Mouse (Mus musculus) adrenal gland, postnatal 10 days (tissue): Measurements from ENCODE around the gene Prelid1. TPM values are rescaled to one million over a fixed set of nuclear protein-coding genes. Genes with fewer than 3 reads are reported as not detected.

Experiments
- DNase-seq: peaks from one replicate; pipeline ENCODE4 v3.0.0; 2021; ENCODE audit warnings: mixed read lengths
- long read RNA-seq, 2 experiments: library from polyadenylated mRNA; stranded (forward); transcript quantifications; one replicate each; pipeline ENCODE4 v2.0.0; 2021
- total RNA-seq, 2 experiments: library from RNA; stranded (reverse); gene quantifications; 2 replicates each; pipeline ENCODE4 v1.2.3; 2021

The Prelid1 gene
- total RNA-seq: 100 to 1,000 TPM; 168 to 185 TPM
- long read RNA-seq, experiment 1, transcript Prelid1-201 (5 exons, 2,644 nt): major isoform, 171 of 209 reads
- long read RNA-seq, experiment 1, partial matches to known transcripts: 11 of 209 reads
- long read RNA-seq, experiment 1, other reads (novel, unspliced or antisense): 26 of 209 reads
- long read RNA-seq, experiment 2, transcript Prelid1-201 (5 exons, 2,644 nt): major isoform, 84 of 88 reads
- long read RNA-seq, experiment 2, partial matches to known transcripts: 1 of 88 reads
- long read RNA-seq, experiment 2, other reads (novel, unspliced or antisense): 3 of 88 reads

GRCm38 (mm10) chr13:55319931-55320533 lies at the start of gene Prelid1:
Gene Prelid1 (plus strand): TSS chr13:55320500.
- no peak for DNase-seq

- DNase-seq: no peak
These were observed 43.1 kb upstream of the Prelid1 start for GRCm38 (mm10) chr13:55277203-55277602.

GRCm38 (mm10) chr13:55277646-55278045 lies 42.7 kb upstream of the Prelid1 start:
- no peak for DNase-seq

GRCm38 (mm10) chr13:55288854-55289253 lies 31.4 kb upstream of the Prelid1 start:
- DNase-seq: no peak

GRCm38 (mm10) chr13:55296760-55297159 lies 23.5 kb upstream of the Prelid1 start:
- DNase-seq: no peak

- no peak for DNase-seq
These were observed 19.4 kb upstream of the Prelid1 start for GRCm38 (mm10) chr13:55300913-55301312.

GRCm38 (mm10) chr13:55312028-55312630 lies 8.2 kb upstream of the Prelid1 start:
- DNase-seq: no peak

- DNase-seq: no peak
These were observed 7.2 kb upstream of the Prelid1 start for GRCm38 (mm10) chr13:55313051-55313450.

- DNase-seq: no peak
These were observed 5.3 kb upstream of the Prelid1 start for GRCm38 (mm10) chr13:55314891-55315412.

- no peak for DNase-seq
These were observed 1.9 kb upstream of the Prelid1 start for GRCm38 (mm10) chr13:55318351-55318750.

GRCm38 (mm10) chr13:55321434-55322129 lies 1.3 kb downstream of the Prelid1 start, which contains the start of gene Rab24:
Gene Rab24 (minus strand): TSS chr13:55321946.
- peak; percentile 94 for DNase-seq

GRCm38 (mm10) chr13:55322130-55322825 lies 2.0 kb downstream of the Prelid1 start:
- DNase-seq: peak; percentile 55

- no peak for DNase-seq
These were observed 5.3 kb downstream of the Prelid1 start for GRCm38 (mm10) chr13:55325596-55325995.

- DNase-seq: no peak
These were observed 6.9 kb downstream of the Prelid1 start for GRCm38 (mm10) chr13:55327169-55327568.

GRCm38 (mm10) chr13:55327633-55328032 lies 7.3 kb downstream of the Prelid1 start:
- peak; percentile 89 for DNase-seq

GRCm38 (mm10) chr13:55328171-55328570 lies 7.9 kb downstream of the Prelid1 start:
- DNase-seq: no peak

GRCm38 (mm10) chr13:55328641-55329040 lies 8.3 kb downstream of the Prelid1 start:
- no peak for DNase-seq

GRCm38 (mm10) chr13:55329109-55329682 lies 8.9 kb downstream of the Prelid1 start:
- no peak for DNase-seq

- DNase-seq: peak; percentile 88
These were observed 9.6 kb downstream of the Prelid1 start, which contains the start of gene Mxd3 for GRCm38 (mm10) chr13:55329683-55330566. Gene Mxd3 (minus strand): TSS chr13:55329823.
